Mouse (Mus musculus) embryonic stem cell, embryonic (primary cell): ENCODE data around the gene Uchl1.

Source experiments
- CTCF ChIA-PET, 4 experiments: fragments of 300-600 bp in 2 of 4; fragments of 350-600 bp in 2 of 4; sonication (Branson Sonifier 250); formaldehyde crosslinking; loops; one replicate each; lab custom pipeline; 2022; ENCODE audit warnings: inconsistent platforms in 2 of 4; lab: Charles Lee
- POLR2A ChIA-PET, 4 experiments: fragments of 300-600 bp in 2 of 4; fragments of 350-600 bp in 2 of 4; sonication (Branson Sonifier 250); formaldehyde crosslinking; loops; one replicate each; lab custom pipeline; 2022; ENCODE audit warnings: antibody characterized with exemption in 4 of 4, inconsistent platforms in 1 of 4; lab: Charles Lee

The Uchl1 gene

DNA sequence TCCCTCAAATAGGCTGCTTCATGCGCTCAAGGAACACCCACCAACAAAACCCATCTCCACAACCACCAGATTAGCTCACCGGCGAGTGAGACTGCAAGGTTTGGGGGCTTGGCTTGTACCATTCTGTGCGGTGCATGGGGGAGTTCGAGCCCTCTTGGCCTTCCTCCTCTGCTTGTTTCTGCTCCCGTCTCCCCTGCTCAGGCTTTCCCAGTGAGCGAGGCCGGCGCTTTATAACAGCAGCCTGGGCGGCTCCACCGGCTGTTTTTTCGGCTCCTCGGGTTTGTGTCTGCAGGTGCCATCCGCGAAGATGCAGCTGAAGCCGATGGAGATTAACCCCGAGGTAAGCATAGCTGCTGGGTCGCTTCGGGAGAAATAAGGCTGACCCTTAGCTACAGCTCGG lies at the start of gene Uchl1:
TSS of gene Uchl1 (plus strand) at position 109 of the 400 bp plus-strand sequence.
- ChIA-PET CTCF (interaction anchor here in 2 of 4 experiments (0.6 to 2.9 kb wide), 8 partner anchors 9 to 57 kb away, joined by 3 to 17 read pairs (median 4); no protein-coding TSS in a partner anchor), POLR2A (interaction anchor here (0.5 to 12.1 kb wide), 208 partner anchors 9 to 1460 kb away, joined by 3 to 235 read pairs (median 4); partner anchors contain the start of genes Apbb2 (in 3 of the 4), Nsun7 (in 2 of the 4), Tmem33 (in 2 of the 4) and Bend4 (in 1 of the 4))

DNA sequence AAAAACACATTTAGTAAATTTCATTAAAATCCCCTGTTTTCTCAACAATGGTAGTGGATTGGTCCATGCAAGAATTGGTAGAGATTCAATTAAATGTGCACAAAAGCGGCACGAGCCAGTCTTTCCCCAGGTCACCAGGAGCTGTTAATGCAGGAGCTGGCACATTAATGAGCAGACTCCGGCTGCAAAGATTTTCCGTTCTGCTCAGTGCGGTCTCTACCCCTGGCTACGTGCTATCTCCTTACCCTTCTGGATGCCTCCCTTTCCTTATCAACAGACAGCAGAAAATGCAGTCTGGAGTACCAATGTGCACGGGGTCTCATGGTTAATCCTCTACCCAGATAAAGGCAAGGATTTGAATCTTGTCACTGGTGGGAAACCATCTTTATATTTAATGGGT lies 48.1 kb upstream of the Uchl1 start:
- ChIA-PET POLR2A (no interaction called here), CTCF (no interaction called here)

DNA sequence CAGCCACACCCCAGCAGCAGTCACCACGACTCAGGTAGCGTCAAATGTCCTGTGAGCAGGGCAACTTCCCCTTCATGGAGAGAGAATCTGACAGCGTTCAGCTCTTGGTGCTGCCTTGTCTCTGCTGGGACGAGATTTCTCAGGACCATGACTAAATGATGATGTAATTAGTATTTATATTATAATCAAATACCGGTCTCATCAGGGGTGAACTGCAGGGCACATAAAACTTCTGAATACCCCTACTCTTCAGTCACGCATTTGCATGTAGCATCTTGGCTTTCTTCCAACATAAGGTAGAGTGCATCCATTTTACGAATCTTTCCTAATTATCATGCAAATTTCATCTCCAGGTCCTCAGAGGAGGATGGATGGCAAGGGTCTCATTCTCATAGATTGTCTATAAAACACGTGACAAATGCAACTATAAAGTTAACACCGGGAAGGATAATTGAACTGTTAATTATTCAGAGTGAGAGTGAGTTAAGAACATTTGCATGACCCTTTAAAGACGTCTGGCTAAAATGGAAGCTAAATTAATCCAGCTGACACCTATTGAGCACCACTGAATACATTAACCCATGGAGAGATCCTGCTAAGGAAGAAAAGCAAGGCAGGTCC lies 40.3 kb upstream of the Uchl1 start:
- ChIA-PET POLR2A (interaction anchor here in 2 of 4 experiments (1.3 to 2.8 kb wide), 3 partner anchors 17 to 41 kb away, joined by 4 to 10 read pairs (median 6); partner anchors contain the start of genes Uchl1 (in 2 of the 2) and Apbb2 (in 1 of the 2)), CTCF (no interaction called here)

DNA sequence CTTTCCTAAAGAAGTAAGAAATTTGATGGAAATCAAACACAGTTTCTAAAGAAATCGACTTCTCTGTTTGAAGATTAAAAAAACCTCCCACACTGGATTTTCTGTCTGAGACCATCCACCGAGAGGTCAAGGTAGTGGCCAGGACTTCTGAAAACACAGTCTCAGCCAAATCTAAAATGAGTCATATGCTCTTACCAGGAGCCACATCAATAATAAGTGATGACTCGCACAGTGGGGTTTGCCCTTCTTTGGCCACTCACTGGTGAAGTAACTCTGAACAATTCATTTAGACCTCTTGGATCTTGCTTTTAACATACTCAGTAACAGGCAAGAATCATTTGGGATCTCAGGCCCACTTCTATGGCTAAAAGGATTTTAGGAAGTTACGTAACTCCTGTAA lies 33.7 kb upstream of the Uchl1 start:
- ChIA-PET POLR2A (interaction anchor here in 1 of 4 experiments (1.7 kb wide), 1 partner anchor 34 kb away, joined by 4 read pairs; the partner anchor contains the start of gene Uchl1), CTCF (interaction anchor here in 1 of 4 experiments (0.5 to 1.3 kb wide), 4 partner anchors 9 to 670 kb away, joined by 3 to 4 read pairs (median 4); no protein-coding TSS in a partner anchor)

DNA sequence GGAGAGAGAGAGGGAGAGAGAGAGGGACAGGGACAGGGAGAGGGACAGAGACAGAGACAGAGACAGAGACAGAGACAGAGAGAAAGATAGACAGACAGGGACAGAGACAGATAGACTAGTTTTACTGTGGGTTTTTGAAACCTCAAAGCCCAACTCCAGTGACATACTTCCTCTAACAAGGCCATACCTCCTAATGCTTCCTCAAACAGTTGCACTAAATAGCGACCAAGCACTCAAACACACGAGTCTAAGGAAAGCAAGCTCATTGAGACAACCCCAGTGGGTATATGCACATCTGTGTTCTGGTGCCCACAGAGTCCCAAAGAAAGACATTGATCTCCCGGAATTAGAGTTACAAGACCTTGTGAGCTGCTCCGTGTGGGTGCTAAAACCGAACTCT lies 32.6 kb upstream of the Uchl1 start:
- POLR2A ChIA-PET, result interaction anchor here in 1 of 4 experiments (1.7 kb wide), 1 partner anchor 32 kb away, joined by 4 read pairs; the partner anchor contains the start of gene Uchl1
- CTCF ChIA-PET, result interaction anchor here in 2 of 4 experiments (0.6 kb wide), 2 partner anchors 8 to 266 kb away, joined by 3 read pairs; no protein-coding TSS in a partner anchor

DNA sequence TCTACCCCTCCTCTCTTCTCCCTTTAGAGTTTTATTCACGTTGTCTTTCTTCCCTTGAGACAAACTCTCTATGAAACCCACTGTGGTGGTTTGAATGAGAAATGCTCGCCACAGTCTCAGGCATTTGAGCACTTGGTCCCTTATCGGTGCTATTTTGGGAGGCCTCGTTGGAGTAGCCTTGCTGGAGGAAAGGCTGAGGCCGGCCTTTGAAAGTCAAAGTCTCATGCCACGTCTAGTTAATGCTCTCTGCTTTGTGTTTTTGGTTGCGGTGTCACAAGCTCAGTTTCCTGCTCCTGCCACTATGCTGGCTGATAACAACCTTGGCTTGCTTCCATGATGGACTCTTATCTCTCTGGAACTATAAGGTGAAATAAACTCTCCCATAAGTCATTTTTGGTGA lies 28.4 kb upstream of the Uchl1 start:
- ChIA-PET POLR2A (interaction anchor here in 2 of 4 experiments (0.6 to 22.4 kb wide), 3 partner anchors 30 to 357 kb away, joined by 3 to 224 read pairs (median 3); partner anchors contain the start of gene Uchl1 (in 1 of the 2)), CTCF (interaction anchor here in 1 of 4 experiments (0.5 kb wide), 1 partner anchor 310 kb away, joined by 4 read pairs; no protein-coding TSS in a partner anchor)

DNA sequence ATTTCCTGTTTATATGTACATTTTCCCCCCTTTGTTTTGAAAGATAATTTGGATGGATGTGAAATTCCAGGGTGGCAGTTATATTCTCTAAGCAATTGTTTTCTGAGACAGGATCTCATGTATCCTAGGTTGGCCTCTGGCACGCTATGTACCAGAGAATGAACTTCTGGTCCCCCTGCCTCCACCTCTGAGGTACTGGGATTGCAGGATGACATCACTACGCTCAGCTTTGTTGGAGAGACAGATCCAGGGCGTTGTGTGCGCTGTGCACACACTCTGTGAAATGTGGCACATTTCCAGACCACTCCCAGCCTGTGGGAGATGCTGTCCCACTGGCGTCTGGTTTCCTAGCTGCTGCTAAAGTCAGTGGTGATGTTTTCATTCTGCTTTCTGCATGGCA lies 21.7 kb upstream of the Uchl1 start:
- CTCF ChIA-PET, result no interaction called here
- POLR2A ChIA-PET, result interaction anchor here in 3 of 4 experiments (1.4 to 22.4 kb wide), 3 partner anchors 22 to 23 kb away, joined by 4 to 224 read pairs (median 31); partner anchors contain the start of gene Uchl1 (in 3 of the 3)

DNA sequence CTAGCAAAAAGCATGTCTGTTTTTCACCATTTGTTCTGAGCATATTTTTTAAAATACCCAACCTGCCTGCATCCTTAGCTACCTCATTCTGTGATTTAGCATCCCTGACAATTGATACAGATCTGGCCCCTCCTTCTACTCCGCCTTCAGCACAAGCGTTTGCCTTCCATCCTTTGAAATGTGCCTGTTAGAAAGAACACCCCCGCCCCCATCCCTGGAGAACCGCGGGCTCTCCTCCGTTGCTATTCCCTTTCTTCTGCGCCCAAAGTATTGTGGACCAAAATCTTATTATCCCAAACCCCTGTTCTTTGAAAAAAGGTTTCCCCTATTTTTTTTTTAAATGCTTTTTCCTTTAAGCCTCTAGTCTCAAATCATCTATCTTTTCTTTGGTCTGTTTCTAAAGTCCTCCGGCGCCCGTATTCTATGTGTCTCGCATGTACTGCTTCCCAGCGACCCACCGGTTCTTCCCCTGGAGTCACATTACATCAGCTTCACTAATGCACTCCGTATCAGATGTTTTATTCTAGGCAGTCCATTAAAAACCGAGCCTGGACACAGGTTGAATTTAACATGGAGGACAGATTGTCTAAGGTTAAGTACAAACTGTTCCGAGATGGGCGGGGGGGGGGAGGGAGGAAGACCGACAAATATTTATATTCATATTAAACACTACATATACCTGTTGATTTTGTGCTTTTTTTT lies 551 bp upstream of the Uchl1 start:
- ChIA-PET CTCF (interaction anchor here in 3 of 4 experiments (0.5 to 2.0 kb wide), 7 partner anchors 8 to 1119 kb away, joined by 3 to 7 read pairs (median 3); no protein-coding TSS in a partner anchor), POLR2A (interaction anchor here (0.5 to 12.1 kb wide), 180 partner anchors 9 to 1459 kb away, joined by 3 to 235 read pairs (median 5); partner anchors contain the start of genes Apbb2 (in 3 of the 4), Nsun7 (in 2 of the 4), Tmem33 (in 2 of the 4) and Bend4 (in 1 of the 4))

DNA sequence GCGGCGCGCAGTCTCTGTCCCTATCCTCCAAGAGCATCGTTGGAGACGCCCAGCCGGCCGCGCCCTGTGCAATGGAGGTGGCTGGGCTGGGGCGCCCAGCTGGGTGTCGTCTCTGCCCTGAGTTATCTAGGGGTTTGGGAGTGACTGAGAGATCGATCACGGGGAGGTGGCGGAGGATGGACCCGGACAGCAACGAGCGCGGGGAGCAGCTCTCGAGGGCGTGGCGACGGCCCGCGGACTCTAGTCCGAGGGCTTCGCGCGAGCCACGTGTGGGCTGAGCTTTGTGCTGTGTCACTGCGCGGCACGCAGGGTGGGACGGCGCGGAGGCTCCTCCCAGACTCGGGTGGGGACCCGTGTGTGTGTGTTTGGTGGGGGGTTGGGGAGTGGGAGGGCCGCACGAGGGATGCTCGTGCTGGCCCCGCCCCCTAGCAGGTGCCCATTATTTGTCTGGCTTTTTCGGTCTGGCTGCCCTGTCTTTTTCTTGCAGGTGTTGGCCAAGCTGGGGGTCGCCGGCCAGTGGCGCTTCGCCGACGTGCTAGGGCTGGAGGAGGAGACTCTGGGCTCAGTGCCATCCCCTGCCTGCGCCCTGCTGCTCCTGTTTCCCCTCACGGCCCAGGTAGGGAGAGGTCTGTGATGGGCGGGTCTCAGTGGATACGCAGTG lies 696 bp downstream of the Uchl1 start:
- ChIA-PET POLR2A (interaction anchor here (0.5 to 12.1 kb wide), 187 partner anchors 8 to 1241 kb away, joined by 3 to 235 read pairs (median 4); partner anchors contain the start of genes Apbb2 (in 2 of the 4), Tmem33 (in 2 of the 4), Bend4 (in 1 of the 4) and Limch1 (in 1 of the 4)), CTCF (interaction anchor here in 2 of 4 experiments (0.8 to 2.9 kb wide), 9 partner anchors 9 to 58 kb away, joined by 3 to 17 read pairs (median 3); no protein-coding TSS in a partner anchor)

DNA sequence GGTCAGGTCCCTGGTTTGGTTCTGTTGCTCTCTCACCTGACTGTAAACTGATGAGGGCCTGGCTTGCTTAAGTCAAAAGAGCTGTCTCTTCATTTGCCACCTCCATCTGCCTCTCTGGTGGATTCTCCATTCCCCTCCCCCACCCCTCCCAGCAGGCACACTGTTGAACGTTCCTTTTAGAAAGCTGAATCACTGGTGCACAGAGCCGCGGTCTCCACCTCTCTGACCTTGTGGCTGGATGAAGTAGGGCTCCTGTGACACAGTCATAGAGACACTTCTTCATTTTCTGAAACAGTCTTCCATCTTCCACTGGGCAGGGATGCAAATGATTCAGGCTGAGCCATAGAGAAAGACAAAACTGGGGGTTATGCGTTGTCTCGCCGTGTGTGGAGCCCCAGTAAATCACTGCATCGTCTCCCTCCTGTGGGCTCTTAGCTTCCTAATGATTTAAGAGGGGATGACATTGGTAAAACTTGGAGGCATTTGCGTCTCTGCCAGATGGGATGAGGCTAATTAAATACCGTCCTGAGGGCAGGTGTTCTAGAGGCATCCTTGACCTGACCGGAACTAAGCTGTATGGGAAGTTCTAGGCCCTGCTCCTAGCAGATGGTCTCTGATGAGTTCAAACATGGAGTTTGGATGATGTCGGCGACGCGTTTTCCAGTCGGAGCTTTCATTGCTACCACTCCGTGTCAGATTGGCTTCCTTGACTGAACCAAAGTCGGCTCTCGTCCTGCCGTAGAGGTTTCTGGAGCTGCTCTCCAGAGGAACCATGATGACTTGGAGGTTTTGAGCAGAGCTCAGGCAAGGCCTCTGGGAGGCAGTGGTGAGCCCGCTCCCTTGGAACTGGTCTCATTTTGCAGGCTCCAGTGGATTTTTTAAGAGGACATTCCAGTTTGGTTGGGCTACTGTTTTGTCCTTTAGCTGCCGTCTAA lies 1.8 kb downstream of the Uchl1 start:
- CTCF ChIA-PET, result interaction anchor here (0.6 to 2.9 kb wide), 21 partner anchors 9 to 650 kb away, joined by 3 to 21 read pairs (median 4); no protein-coding TSS in a partner anchor

DNA sequence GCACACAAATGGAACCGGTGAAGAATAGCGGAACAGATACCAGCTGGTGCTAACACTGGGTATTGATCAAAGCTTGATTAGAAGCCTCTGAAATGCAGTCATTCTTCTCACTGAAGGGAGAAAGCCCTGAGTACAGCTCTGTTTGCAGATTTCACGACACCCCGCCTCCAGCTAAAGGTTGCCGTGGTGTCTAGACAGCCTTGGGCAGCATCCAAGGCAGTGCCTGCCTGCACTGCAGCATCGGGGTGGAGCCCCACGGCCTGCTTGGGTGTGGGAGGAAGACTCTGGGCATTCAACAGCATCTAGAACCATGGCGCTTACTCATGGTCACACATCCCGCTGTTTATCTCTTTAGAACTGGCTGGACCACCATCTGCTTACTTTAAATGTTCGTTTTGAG lies 3.3 kb downstream of the Uchl1 start:
- CTCF ChIA-PET, result interaction anchor here in 1 of 4 experiments (1.4 to 1.6 kb wide), 2 partner anchors 34 to 342 kb away, joined by 3 read pairs; no protein-coding TSS in a partner anchor
- POLR2A ChIA-PET, result interaction anchor here (1.0 to 12.1 kb wide), 11 partner anchors 9 to 582 kb away, joined by 3 to 235 read pairs (median 29); no protein-coding TSS in a partner anchor

More for the DNA sequence above, 1.8 kb downstream of the Uchl1 start:
- POLR2A ChIA-PET, result interaction anchor here (0.5 to 12.1 kb wide), 83 partner anchors 9 to 1243 kb away, joined by 3 to 235 read pairs (median 4); partner anchors contain the start of genes Limch1 (in 2 of the 4), Phox2b (in 2 of the 4), Apbb2 (in 1 of the 4) and Nsun7 (in 1 of the 4)

DNA sequence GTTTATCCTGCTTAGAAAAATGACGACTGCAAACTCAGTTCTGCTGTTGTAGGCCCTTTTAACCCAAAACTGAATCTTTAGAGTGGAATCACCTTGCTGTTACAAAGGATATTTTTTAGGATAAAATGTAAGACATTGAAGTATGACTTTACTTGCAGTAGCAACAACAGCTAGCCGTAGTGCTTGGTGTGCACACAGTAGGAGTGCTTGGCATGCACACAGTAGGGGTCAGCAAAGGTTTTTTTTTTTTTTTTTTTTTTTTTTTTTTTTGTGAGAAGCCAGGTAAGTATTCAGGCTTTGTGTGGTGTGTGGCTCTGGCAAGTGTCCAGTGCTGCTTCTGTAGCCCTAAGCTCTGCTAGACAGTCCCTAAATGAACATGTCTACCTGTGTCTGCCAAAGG lies 10.0 kb downstream of the Uchl1 start:
- ChIA-PET POLR2A (interaction anchor here (0.7 to 8.5 kb wide), 7 partner anchors 8 to 574 kb away, joined by 3 to 235 read pairs (median 6); partner anchors contain the start of genes Uchl1 (in 3 of the 4) and Tmem33 (in 1 of the 4)), CTCF (interaction anchor here in 3 of 4 experiments (0.9 to 2.0 kb wide), 3 partner anchors 8 to 13 kb away, joined by 3 to 17 read pairs (median 3); no protein-coding TSS in a partner anchor)

DNA sequence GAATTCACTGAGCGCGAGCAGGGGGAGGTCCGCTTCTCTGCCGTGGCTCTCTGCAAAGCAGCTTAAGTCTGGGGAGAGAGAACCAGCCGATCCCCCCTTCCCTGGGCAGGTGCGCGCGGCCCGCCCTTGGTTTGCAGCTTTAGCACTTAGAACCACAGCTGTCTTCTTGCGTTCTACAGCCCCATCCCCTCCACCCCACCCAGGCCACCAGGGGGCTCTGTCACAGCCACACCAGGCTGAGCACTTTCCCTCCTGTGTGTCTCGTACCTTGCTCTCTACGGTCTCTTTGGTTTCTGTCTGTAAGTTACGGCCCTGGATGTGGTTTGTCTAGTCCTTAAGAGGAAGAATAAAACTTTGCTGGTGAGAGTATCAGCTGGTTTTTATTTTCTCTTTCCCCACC lies 11.0 kb downstream of the Uchl1 start:
- ChIA-PET POLR2A (interaction anchor here (0.6 to 8.5 kb wide), 9 partner anchors 9 to 573 kb away, joined by 3 to 235 read pairs (median 5); partner anchors contain the start of genes Uchl1 (in 4 of the 4) and Tmem33 (in 1 of the 4)), CTCF (interaction anchor here (0.7 to 2.0 kb wide), 6 partner anchors 9 to 12 kb away, joined by 3 to 17 read pairs (median 5); partner anchors contain the start of gene Uchl1 (in 1 of the 4))

DNA sequence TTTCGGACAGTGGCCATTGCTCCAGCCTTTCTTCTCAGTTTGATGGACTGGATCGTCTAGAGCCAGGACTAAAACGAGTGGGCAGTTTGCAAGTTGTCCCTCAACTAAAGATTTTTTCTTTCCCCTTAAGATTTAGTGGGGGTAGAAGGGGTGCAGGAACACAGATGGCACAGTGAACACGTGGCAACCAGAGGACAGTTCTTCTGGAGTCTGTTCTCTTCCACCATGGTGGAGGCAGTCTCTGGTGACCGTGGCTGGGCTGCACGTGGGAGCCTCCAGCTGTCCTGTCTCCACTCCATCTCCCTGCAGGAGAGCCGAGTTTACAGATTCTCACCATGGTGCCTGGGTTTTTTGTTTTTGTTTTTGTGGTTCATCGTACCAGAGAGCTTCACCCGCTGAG lies 11.8 kb downstream of the Uchl1 start:
- ChIA-PET CTCF (interaction anchor here in 2 of 4 experiments (1.7 to 2.0 kb wide), 3 partner anchors 10 to 12 kb away, joined by 7 to 17 read pairs (median 10); partner anchors contain the start of gene Uchl1 (in 1 of the 2)), POLR2A (interaction anchor here in 3 of 4 experiments (0.7 to 8.5 kb wide), 5 partner anchors 10 to 446 kb away, joined by 3 to 235 read pairs (median 9); partner anchors contain the start of gene Uchl1 (in 3 of the 3))

DNA sequence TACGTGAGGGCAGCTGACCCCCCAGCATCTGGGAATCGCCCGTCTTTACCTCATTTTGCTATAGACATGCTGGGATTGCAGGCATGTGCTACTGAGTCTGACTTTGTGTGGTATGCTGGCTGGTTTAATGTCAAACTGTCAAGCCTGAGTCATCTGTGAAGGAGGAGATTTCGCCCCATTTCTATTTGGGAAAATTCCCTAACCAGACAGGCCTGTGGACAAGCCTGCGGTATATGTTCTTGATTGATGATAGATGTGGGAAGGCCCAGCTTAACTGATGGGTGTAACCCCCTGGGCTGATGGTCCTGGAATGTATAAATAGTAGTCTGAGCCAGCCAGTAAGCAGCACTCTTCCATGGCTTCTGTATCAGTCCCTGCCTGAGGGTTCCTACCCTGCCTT lies 12.4 kb downstream of the Uchl1 start:
- ChIA-PET POLR2A (interaction anchor here (0.7 to 8.5 kb wide), 4 partner anchors 11 to 56 kb away, joined by 3 to 235 read pairs (median 102); partner anchors contain the start of gene Uchl1 (in 3 of the 4)), CTCF (no interaction called here)
